Comparison of ENCODE assay signal across 8 mouse cellular contexts in the genomic region with DNA sequence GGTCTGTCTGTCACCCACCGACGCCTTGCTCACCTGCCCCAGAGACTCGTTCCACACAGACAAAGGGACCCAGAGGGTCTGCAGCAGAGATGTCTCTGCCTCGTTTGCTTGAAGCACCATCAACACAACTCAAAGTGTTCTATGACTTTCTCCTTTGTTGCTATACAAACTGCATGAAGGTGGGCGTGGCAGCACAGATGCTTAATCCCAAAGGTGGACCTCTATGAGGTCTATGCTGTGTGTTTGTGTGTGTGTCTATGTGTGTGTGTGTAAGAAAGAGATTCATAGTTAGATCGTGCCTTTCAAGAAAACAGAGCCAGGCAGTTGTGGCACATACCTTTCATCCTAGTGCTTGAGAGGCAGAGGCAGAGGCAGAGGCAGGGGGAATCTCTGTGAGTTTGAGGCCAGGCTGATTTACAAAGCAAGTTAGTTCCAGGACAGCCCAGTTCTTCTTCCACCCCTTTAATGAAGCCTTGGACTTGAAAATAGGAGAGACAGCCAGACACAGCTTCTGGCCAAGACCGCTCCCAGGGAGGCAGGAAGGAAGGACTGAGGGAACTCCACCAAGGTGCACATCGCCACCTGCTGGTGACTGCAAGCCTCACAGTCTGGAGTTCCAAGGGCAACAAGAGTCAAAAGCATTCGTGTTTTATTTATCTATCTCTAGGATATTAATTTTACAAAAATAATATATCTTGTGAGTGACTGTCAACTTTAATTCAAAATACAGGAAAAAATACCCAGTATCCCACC. TPM values are rescaled to one million over a fixed set of nuclear protein-coding genes. Genes with fewer than 3 reads are reported as not detected.
A peak's percentile ranks its signal among the peaks of the same experiment; 100 is the strongest.
DNase-seq lines count a peak whose midpoint lies in the region; ATAC-seq and TF ChIP-seq lines count a peak whose summit lies in the region.

No protein-coding gene starts in this region.

- H3K4me3 ChIP-seq in ES-E14 (ENCODE audit: insufficient read depth in 1 of 2, low read depth in 1 of 2, low read length in 2 of 2, poor library complexity in 1 of 2, severe bottlenecking in 1 of 2): no peak overlapping the region
- H3K4me3 ChIP-seq in forebrain, embryonic 13.5 days: no peak overlapping the region
- no peak overlapping the region for H3K4me3 ChIP-seq in lung, embryonic 16.5 days (ENCODE audit: low read length)

- no peak overlapping the region for H3K9ac ChIP-seq in ES-E14 (ENCODE audit: insufficient read depth, low read depth, low read length, poor library complexity, severe bottlenecking)
- H3K9ac ChIP-seq in forebrain, embryonic 13.5 days: no peak overlapping the region
- H3K9ac ChIP-seq in lung, embryonic 16.5 days (ENCODE audit: low read length): no peak overlapping the region

- 0 out of 2 replicates have a peak, but pooled peaks cover under 1% of the 10 kb centered on the region for H3K27me3 ChIP-seq in forebrain, embryonic 13.5 days
- H3K27me3 ChIP-seq in lung, embryonic 16.5 days (ENCODE audit: control insufficient read depth, insufficient read depth, low read depth, low read length): no peaks in the 10 kb centered on the region

- no peak overlapping the region for H3K27ac ChIP-seq in ES-E14 (ENCODE audit: insufficient read depth, low read depth, low read length, poor library complexity, severe bottlenecking)
- H3K27ac ChIP-seq in forebrain, embryonic 13.5 days: no peak overlapping the region
- H3K27ac ChIP-seq in lung, embryonic 16.5 days (ENCODE audit: low read length): no peak overlapping the region

- no peak overlapping the region for H3K4me2 ChIP-seq in forebrain, embryonic 13.5 days
- H3K4me2 ChIP-seq in lung, embryonic 16.5 days (ENCODE audit: low read depth, low read length): no peak overlapping the region

- intact Hi-C loops in heart, postnatal 14 days (cut with DNase I): loop anchor here (1.0 to 5.0 kb wide), 3 partner anchors 37 to 149 kb away; a partner anchor contains a TSS

- 37% methylated on average over 9 of the region's 9 CpGs for WGBS in forebrain, embryonic 13.5 days
- WGBS in lung, embryonic 16.5 days: 20% methylated on average over 9 of the region's 9 CpGs

- H3K4me1 ChIP-seq in ES-E14 (ENCODE audit: control insufficient read depth in 2 of 2, insufficient read depth in 2 of 2, low read length in 2 of 2, poor library complexity in 1 of 2): peaks cover 3 to 25% of the 10 kb centered on the region in 2 experiments; a peak in 2 of 4 replicates
- no peaks in the 10 kb centered on the region; the same call in 1 of the 2 replicates for H3K4me1 ChIP-seq in forebrain, embryonic 13.5 days
- 0 out of 2 replicates have a peak, but pooled peaks cover 2% of the 10 kb centered on the region for H3K4me1 ChIP-seq in lung, embryonic 16.5 days (replicated peaks; ENCODE audit: control insufficient read depth, insufficient read depth, low read length)

- no peaks in the 10 kb centered on the region for H3K36me3 ChIP-seq in ES-E14 (ENCODE audit: control insufficient read depth, insufficient read depth, low read length, poor library complexity, severe bottlenecking)
- no peaks in the 10 kb centered on the region for H3K36me3 ChIP-seq in forebrain, embryonic 13.5 days (ENCODE audit: poor library complexity, severe bottlenecking)
- H3K36me3 ChIP-seq in lung, embryonic 16.5 days (ENCODE audit: control insufficient read depth, insufficient read depth, low read length): no peaks in the 10 kb centered on the region

- no peaks in the 10 kb centered on the region for H3K9me3 ChIP-seq in ES-E14 (ENCODE audit: control insufficient read depth, insufficient read depth, low read depth, low read length)
- no peaks in the 10 kb centered on the region for H3K9me3 ChIP-seq in forebrain, embryonic 13.5 days (replicated peaks)
- H3K9me3 ChIP-seq in lung, embryonic 16.5 days (ENCODE audit: control insufficient read depth, low read length): no peaks in the 10 kb centered on the region

- DNase-seq in ES-E14 (ENCODE audit: low read depth, low spot score): peak; percentile 73
- peak; percentile 24 for DNase-seq in brain, embryonic 18.5 days (ENCODE audit: low read depth, low spot score)
- DNase-seq in heart, postnatal 14 days: peak; percentile 92 to 97
- peak; percentile 78 to 92 for DNase-seq in layer of hippocampus, adult 8-10 months (ENCODE audit: low spot score in 2 of 2)
- peak; percentile 84 to 90 for DNase-seq in right cerebral cortex, postnatal 10 days (ENCODE audit: low spot score in 2 of 2)
- DNase-seq in urinary bladder, postnatal 14 days (ENCODE audit: low spot score): peak; percentile 95

- in situ Hi-C loops in ES-E14 (cut with MboI; ENCODE audit: low sequenced_read_pairs in 2 of 2, unreplicated experiment in 2 of 2): no loop called here

- ATAC-seq in forebrain, embryonic 13.5 days: 0 out of 2 replicates have a peak, but pooled peaks have one; percentile 38
- peak; percentile 79 for ATAC-seq in lung, embryonic 16.5 days (ENCODE audit: low read depth)

TF ChIP-seq in ES-E14, 5 proteins besides CTCF, POLR2A, EP300 and RAD21:
- TF ChIP-seq ZC3H11A (IDR thresholded peaks at IDR 0.05; ENCODE audit: borderline replicate concordance, low read depth, low read length) (peak; percentile 30), CHD2 (IDR thresholded peaks at IDR 0.05; ENCODE audit: low read depth, low read length) (no peak; the same call in 1 of the 2 replicates), ZNF384 (IDR thresholded peaks at IDR 0.05; ENCODE audit: low read depth, low read length) (0 out of 2 replicates have a peak, but pooled peaks have one; percentile 11), MAFK (IDR thresholded peaks at IDR 0.05; ENCODE audit: insufficient read depth, low read depth, low read length) (no peak), HCFC1 (IDR thresholded peaks at IDR 0.05; ENCODE audit: borderline replicate concordance, insufficient read depth, low read length) (no peak)
TF ChIP-seq in ES-E14: peak in this region for 2.

RNA-seq across cellular contexts. Expression of a gene that starts 8.1 kb away (rescaled TPM):
- total RNA-seq in ES-E14 (2012; rRNA removed): 157 and 238 TPM in 2 replicates
- polyA plus RNA-seq in forebrain, embryonic 13.5 days (2015; fragmentation: Nextera tagmentation; extraction: Ambion mirVana): 80.8 and 98.1 TPM in 2 replicates
- 100 to 1,000 TPM; 133 to 162 TPM for total RNA-seq in heart, postnatal 14 days (2021)
- total RNA-seq in layer of hippocampus, adult 8-10 months (2022): 100 to 1,000 TPM; 140 to 151 (median 146) TPM
- polyA plus RNA-seq in lung, embryonic 16.5 days (2015; fragmentation: Nextera tagmentation; extraction: Ambion mirVana): 388 and 419 TPM in 2 replicates

RNA-seq across cellular contexts. Expression of a gene that starts 17.0 kb away (rescaled TPM):
- 6.0 and 8.3 TPM in 2 replicates for total RNA-seq in ES-E14 (2012; rRNA removed)
- 1.0 TPM in 2 replicates for polyA plus RNA-seq in forebrain, embryonic 13.5 days (2015; fragmentation: Nextera tagmentation; extraction: Ambion mirVana)
- total RNA-seq in heart, postnatal 14 days (2021): 10 to 100 TPM; 39.8 to 41.0 TPM
- 1 to 10 TPM; 4.9 to 8.7 (median 7.0) TPM for total RNA-seq in layer of hippocampus, adult 8-10 months (2022)
- polyA plus RNA-seq in lung, embryonic 16.5 days (2015; fragmentation: Nextera tagmentation; extraction: Ambion mirVana): 2.7 and 3.4 TPM in 2 replicates

RNA-seq across cellular contexts. Expression of a gene that starts 56.0 kb away (rescaled TPM):
- total RNA-seq in ES-E14 (2012; rRNA removed): 94.3 and 111 TPM in 2 replicates
- polyA plus RNA-seq in forebrain, embryonic 13.5 days (2015; fragmentation: Nextera tagmentation; extraction: Ambion mirVana): 53.0 and 57.0 TPM in 2 replicates
- 10 to 100 TPM; 60.7 to 61.7 TPM for total RNA-seq in heart, postnatal 14 days (2021)
- 10 to 100 TPM; 68.7 to 83.4 (median 75.2) TPM for total RNA-seq in layer of hippocampus, adult 8-10 months (2022)
- polyA plus RNA-seq in lung, embryonic 16.5 days (2015; fragmentation: Nextera tagmentation; extraction: Ambion mirVana): 45.3 and 46.4 TPM in 2 replicates

RNA-seq across cellular contexts. Expression of a gene that starts 56.4 kb away (rescaled TPM):
- total RNA-seq in ES-E14 (2012; rRNA removed): 6.1 and 6.3 TPM in 2 replicates
- polyA plus RNA-seq in forebrain, embryonic 13.5 days (2015; fragmentation: Nextera tagmentation; extraction: Ambion mirVana): 3.1 and 3.8 TPM in 2 replicates
- total RNA-seq in heart, postnatal 14 days (2021): 1 to 10 TPM; 3.4 to 3.5 TPM
- total RNA-seq in layer of hippocampus, adult 8-10 months (2022): 10 to 100 TPM; 14.9 to 27.6 (median 19.2) TPM
- polyA plus RNA-seq in lung, embryonic 16.5 days (2015; fragmentation: Nextera tagmentation; extraction: Ambion mirVana): 1.1 TPM in 2 replicates

RNA-seq across cellular contexts. Expression of a gene that starts 56.4 kb away (rescaled TPM):
- not detected in 2 replicates for total RNA-seq in ES-E14 (2012; rRNA removed)
- not detected in 2 replicates for polyA plus RNA-seq in forebrain, embryonic 13.5 days (2015; fragmentation: Nextera tagmentation; extraction: Ambion mirVana)
- total RNA-seq in heart, postnatal 14 days (2021): not detected
- total RNA-seq in layer of hippocampus, adult 8-10 months (2022): 1 to 10 TPM in 1 of 4 experiments, not detected in 3; 1.5 TPM
- polyA plus RNA-seq in lung, embryonic 16.5 days (2015; fragmentation: Nextera tagmentation; extraction: Ambion mirVana): not detected in 2 replicates

Comparison
In these comparisons a context has a peak if more than half of its experiments do, and no peak if none do; other contexts are left out.
1. DNase-seq: peak in every context shown above with its lines; median percentile 95 in urinary bladder, postnatal 14 days; 94 in heart, postnatal 14 days; 87 in right cerebral cortex, postnatal 10 days; 85 in layer of hippocampus, adult 8-10 months; 73 in ES-E14; 24 in brain, embryonic 18.5 days.